Mouse (Mus musculus) spleen, adult 2 months (tissue): Measurements from ENCODE around the gene Nop9.

Source experiments
- CTCF ChIP-seq: fragments of 200-500 bp; IDR thresholded peaks from 2 replicates; pipeline ENCODE4 v1.5.1; 2011; ENCODE audit warnings: mild to moderate bottlenecking, inconsistent platforms; ENCODE audit not compliant: insufficient read depth, insufficient read length, insufficient replicate concordance; ENCODE audit errors: extremely low read depth
- POLR2A ChIP-seq: fragments of 200-500 bp; IDR thresholded peaks from 2 replicates; pipeline ENCODE4 v1.6.1; 2011; ENCODE audit warnings: low read depth, low read length, inconsistent platforms

DNA sequence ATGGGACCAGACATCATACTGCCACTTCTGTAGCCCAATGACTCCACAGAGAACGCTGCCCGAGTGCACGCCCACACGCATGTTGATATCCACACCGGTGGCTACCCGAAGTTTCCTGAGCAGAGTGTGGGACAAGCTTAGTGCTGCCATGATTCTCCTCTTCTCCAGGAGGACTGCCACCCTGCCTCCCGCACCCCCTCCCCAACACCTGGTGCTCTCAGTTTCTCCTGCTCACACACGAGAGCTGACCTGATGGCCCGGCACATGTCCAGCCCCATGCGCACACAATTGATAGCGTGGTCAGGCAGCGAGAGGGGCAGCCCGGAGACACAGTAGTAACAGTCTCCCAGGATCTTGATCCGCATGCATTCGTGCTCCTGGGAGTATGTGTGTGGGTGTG is 33.2 kb downstream of the Nop9 start:
- TF ChIP-seq CTCF (no peak), POLR2A (no peak)
